Mouse (Mus musculus) liver, adult 2 months (tissue): ENCODE measurements around the gene Ddit4. TPM values are rescaled to one million over a fixed set of nuclear protein-coding genes. Genes with fewer than 3 reads are reported as not detected.

Source experiments
- DNase-seq: peaks from one replicate; pipeline ENCODE4 v3.0.0-alpha.2; 2011; ENCODE audit warnings: low read depth, low spot score; ENCODE audit errors: extremely low read depth
- H3K27ac ChIP-seq: fragments of 200-500 bp; replicated peaks from 2 replicates; pipeline ENCODE4 v1.5.1; 2012; ENCODE audit warnings: low read depth, mild to moderate bottlenecking, control low read depth, inconsistent platforms, low read length; ENCODE audit not compliant: insufficient read depth
- H3K27me3 ChIP-seq: fragments of 200-500 bp; 2 replicates; pipeline ENCODE4 v1.6.1; 2012; ENCODE audit warnings: mild to moderate bottlenecking, moderate library complexity, low read length, inconsistent platforms; ENCODE audit not compliant: control insufficient read depth, insufficient read depth
- H3K36me3 ChIP-seq: fragments of 200-500 bp; 2 replicates; pipeline ENCODE4 v1.6.1; 2012; ENCODE audit warnings: low read length, inconsistent platforms; ENCODE audit not compliant: control insufficient read depth, insufficient read depth
- H3K4me1 ChIP-seq: fragments of 200-500 bp; 2 replicates; pipeline ENCODE4 v1.6.1; 2011; ENCODE audit warnings: low read length; ENCODE audit not compliant: control insufficient read depth, insufficient read depth
- H3K4me3 ChIP-seq: fragments of 200-500 bp; 2 replicates; pipeline ENCODE4 v1.5.1; 2011; ENCODE audit warnings: low read depth, mild to moderate bottlenecking, control low read depth, low read length, moderate library complexity; ENCODE audit not compliant: insufficient read depth
- H3K79me2 ChIP-seq: fragments of 200-500 bp; 2 replicates; pipeline ENCODE4 v1.6.1; 2012; ENCODE audit warnings: inconsistent platforms, mild to moderate bottlenecking, low read length, moderate library complexity; ENCODE audit not compliant: control insufficient read depth, insufficient read depth
- H3K9ac ChIP-seq: fragments of 200-500 bp; 2 replicates; pipeline ENCODE4 v1.6.1; 2012; ENCODE audit warnings: low read depth, mild to moderate bottlenecking, control low read depth, inconsistent platforms, low read length
- CTCF ChIP-seq: fragments of 200-500 bp; IDR thresholded peaks from 2 replicates; pipeline ENCODE4 v1.5.1; 2011; ENCODE audit warnings: low read depth, low read length, control low read depth
- POLR2A ChIP-seq: fragments of 200-500 bp; IDR thresholded peaks from 2 replicates; pipeline ENCODE4 v1.6.1; 2011; ENCODE audit warnings: low read length, control low read depth; ENCODE audit not compliant: insufficient read depth; ENCODE audit errors: extremely low read depth
- WGBS: fragments of 180-500 bp; shearing (Covaris S2); methylation state at CpG from one replicate; pipeline ENCODE4 v1.1.7; 2018; 5-methylcytosine and 5-hydroxymethylcytosine counted together
- polyA plus RNA-seq: library from polyadenylated mRNA; depleted of rRNA; stranded (reverse); fragments of >200 nt; gene quantifications from 2 replicates; pipeline ENCODE4 v1.2.3, GENCODE M21; 2012
- total RNA-seq: library from RNA; depleted of rRNA; stranded (reverse); fragments of >200 nt; gene quantifications from 2 replicates; pipeline ENCODE4 v1.2.3, GENCODE M21; 2014

Ddit4 gene
- total and polyA plus RNA-seq, 2 experiments: 8.8 to 13.6 TPM

- H3K4me1 ChIP-seq: no peaks in the 10 kb centered on the region
- 61% methylated on average over 8 of the region's 8 CpGs for WGBS
- H3K9ac ChIP-seq: no peak overlapping the region
- no peak for DNase-seq
- no peak overlapping the region for H3K27ac ChIP-seq
- H3K4me3 ChIP-seq: no peak overlapping the region
- H3K36me3 ChIP-seq: no peaks in the 10 kb centered on the region
- no peaks in the 10 kb centered on the region for H3K27me3 ChIP-seq
- no peak for TF ChIP-seq POLR2A
- TF ChIP-seq CTCF: no peak
- no peaks in the 10 kb centered on the region for H3K79me2 ChIP-seq
Measured at GRCm38 (mm10) chr10:59936058-59936856, 15.4 kb downstream of the Ddit4 start.

DNA sequence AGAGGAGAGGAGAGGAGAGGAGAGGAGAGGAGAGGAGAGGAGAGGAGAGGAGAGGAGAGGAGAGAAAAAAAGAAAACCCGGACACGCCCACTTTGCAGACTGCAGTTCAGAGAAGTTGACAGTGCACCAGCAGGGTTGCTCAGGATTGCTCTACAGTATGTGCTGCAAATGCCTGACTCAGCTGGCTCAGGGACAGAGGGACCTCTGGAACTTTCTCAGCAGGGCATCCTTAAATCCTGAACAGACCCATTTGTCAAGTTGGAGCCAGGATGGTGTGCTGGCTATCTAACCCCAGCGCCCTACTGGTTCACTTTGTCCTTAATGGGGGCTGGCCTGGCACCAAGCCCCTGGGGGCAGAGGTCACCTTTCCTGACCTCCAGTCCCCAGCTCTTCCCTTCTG, 17.6 kb downstream of the Ddit4 start:
- Histone ChIP-seq H3K4me1 (no peaks in the 10 kb centered on the region; the same call in 1 of the 2 replicates), H3K27ac (no peak overlapping the region), H3K36me3 (no peaks in the 10 kb centered on the region), H3K9ac (no peak overlapping the region), H3K27me3 (no peaks in the 10 kb centered on the region), H3K4me3 (no peak overlapping the region), H3K79me2 (no peaks in the 10 kb centered on the region)
- TF ChIP-seq CTCF (no peak), POLR2A (no peak)
- WGBS: 88% methylated on average over 3 of the region's 3 CpGs
- DNase-seq: no peak

- WGBS: 77% methylated on average over 6 of the region's 6 CpGs
- no peaks in the 10 kb centered on the region for H3K27me3 ChIP-seq
- H3K79me2 ChIP-seq: no peaks in the 10 kb centered on the region
- TF ChIP-seq POLR2A: no peak
- TF ChIP-seq CTCF: no peak
- H3K36me3 ChIP-seq: no peaks in the 10 kb centered on the region
- no peak overlapping the region for H3K27ac ChIP-seq
- no peaks in the 10 kb centered on the region; the same call in 1 of the 2 replicates for H3K4me1 ChIP-seq
- H3K9ac ChIP-seq: no peak overlapping the region
- no peak overlapping the region for H3K4me3 ChIP-seq
- no peak for DNase-seq
Measured at GRCm38 (mm10) chr10:59932521-59932920, 19.1 kb downstream of the Ddit4 start.

DNA sequence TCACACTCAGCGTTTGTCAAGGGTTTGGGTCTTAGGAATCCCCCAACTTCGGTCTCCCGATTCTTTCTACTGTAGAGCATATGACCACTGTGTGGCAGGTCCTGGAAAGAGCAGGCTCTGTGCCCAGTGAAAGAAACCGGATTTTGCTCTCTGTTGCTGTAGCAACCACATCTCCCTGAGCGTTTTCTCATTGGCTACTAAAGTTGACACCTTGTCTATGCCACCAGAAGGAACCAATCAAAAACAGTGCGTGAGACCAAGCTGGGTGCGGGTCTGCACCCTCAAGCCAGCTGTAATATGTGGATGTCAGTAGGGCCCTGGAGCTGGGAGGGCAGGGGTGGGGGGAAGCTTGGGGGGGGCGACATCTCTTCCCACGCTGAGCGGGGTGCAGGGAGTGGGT, 20.6 kb downstream of the Ddit4 start:
- DNase-seq: no peak
- Histone ChIP-seq H3K9ac (no peak overlapping the region), H3K4me1 (no peaks in the 10 kb centered on the region; the same call in 1 of the 2 replicates), H3K79me2 (no peaks in the 10 kb centered on the region), H3K4me3 (no peak overlapping the region), H3K27me3 (no peaks in the 10 kb centered on the region), H3K36me3 (no peaks in the 10 kb centered on the region), H3K27ac (no peak overlapping the region)
- WGBS: 72% methylated on average over 10 of the region's 10 CpGs
- TF ChIP-seq POLR2A: no peak
- TF ChIP-seq CTCF: no peak

DNA sequence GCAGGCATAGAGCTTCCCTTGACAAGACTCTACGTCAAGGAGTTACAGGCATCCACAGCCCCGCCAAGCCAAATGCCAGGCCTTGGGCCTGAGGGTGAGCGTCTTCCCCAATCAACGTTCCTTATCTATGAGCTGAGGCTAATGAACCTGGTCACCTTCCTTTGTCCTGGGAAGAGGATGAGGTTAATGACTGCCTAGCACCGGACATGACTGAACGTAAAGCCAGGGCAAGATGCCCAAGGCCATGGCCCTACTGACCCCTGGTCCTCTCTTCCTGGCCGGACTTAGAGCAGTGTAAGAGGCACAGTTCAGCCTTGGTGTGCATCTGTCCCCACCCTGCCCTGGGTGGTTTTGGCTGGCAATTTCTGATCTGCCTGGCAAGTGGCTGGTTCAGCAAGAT, 22.4 kb downstream of the Ddit4 start:
- no peak for TF ChIP-seq POLR2A
- no peak for TF ChIP-seq CTCF
- Histone ChIP-seq H3K79me2 (no peaks in the 10 kb centered on the region), H3K4me1 (no peaks in the 10 kb centered on the region; the same call in 1 of the 2 replicates), H3K36me3 (no peaks in the 10 kb centered on the region), H3K4me3 (no peak overlapping the region), H3K9ac (no peak overlapping the region), H3K27me3 (no peaks in the 10 kb centered on the region), H3K27ac (no peak overlapping the region)
- 40% methylated on average over 7 of the region's 7 CpGs for WGBS
- peak; percentile 38 for DNase-seq

GRCm38 (mm10) chr10:59924305-59924704, 27.3 kb downstream of the Ddit4 start:
- Histone ChIP-seq H3K27me3 (no peaks in the 10 kb centered on the region), H3K9ac (no peak overlapping the region), H3K79me2 (no peaks in the 10 kb centered on the region), H3K4me1 (peaks cover 2% of the 10 kb centered on the region), H3K4me3 (no peak overlapping the region), H3K36me3 (no peaks in the 10 kb centered on the region), H3K27ac (no peak overlapping the region)
- TF ChIP-seq CTCF (no peak), POLR2A (no peak)
- DNase-seq: no peak
- 74% methylated on average over 3 of the region's 3 CpGs for WGBS
